Mouse (Mus musculus) adrenal gland, adult 8-10 months (tissue): Measurements from ENCODE around the gene Zscan21. TPM values are rescaled to one million over a fixed set of nuclear protein-coding genes. Genes with fewer than 3 reads are reported as not detected.

Source experiments
- DNase-seq: peaks from one replicate; pipeline ENCODE4 v3.0.0; 2022
- microRNA-seq, 2 experiments: library from miRNA; unstranded; fragments of <30 nt; microRNA quantifications; one replicate each; pipeline ENCODE4 v1.2.0; 2022
- total RNA-seq, 4 experiments: library from RNA; stranded (reverse); gene quantifications; 2 replicates each; pipeline ENCODE4 v1.2.4; 2022

Gene Zscan21
- total RNA-seq, 4 experiments from 2014 or later: 16.7 to 18.8 (median 17.1) TPM

GRCm38 (mm10) chr5:138118041-138118440 lies 1.3 kb downstream of the Zscan21 start:
- DNase-seq: no peak

- no peak for DNase-seq
Measured at GRCm38 (mm10) chr5:138132425-138133064, 15.8 kb downstream of the Zscan21 start.

- DNase-seq: no peak
Measured at GRCm38 (mm10) chr5:138137257-138137656, 20.6 kb downstream of the Zscan21 start.

- DNase-seq: no peak
Measured at GRCm38 (mm10) chr5:138137935-138138549, 21.3 kb downstream of the Zscan21 start.

DNA sequence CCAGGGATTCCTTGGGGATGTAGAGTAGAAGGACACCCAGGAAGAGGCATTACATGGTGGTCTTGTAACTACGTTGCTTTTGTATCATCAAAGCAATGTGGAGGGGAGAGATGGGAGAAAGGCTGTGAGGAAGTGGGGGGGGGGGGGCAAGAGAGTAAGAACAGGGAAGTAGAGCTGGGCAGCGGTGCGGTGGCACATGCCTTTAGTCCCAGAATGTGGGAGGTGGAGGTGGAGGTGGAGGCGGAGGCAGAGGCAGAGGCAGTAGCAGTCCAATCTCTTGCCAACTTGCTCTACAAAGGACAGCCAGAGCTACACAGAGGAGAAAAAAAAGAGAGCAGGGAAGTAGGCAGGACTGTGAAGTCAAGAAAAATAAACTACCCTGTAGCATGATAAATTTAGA lies 21.9 kb downstream of the Zscan21 start:
- no peak for DNase-seq

GRCm38 (mm10) chr5:138154390-138154789 lies 37.7 kb downstream of the Zscan21 start:
- no peak for DNase-seq

- DNase-seq: peak; percentile 89
Measured at GRCm38 (mm10) chr5:138155443-138155976, 38.8 kb downstream of the Zscan21 start, which contains the start of gene Zfp113. TSS of gene Zfp113 (minus strand) at chr5:138155744.

- no peak for DNase-seq
Measured at GRCm38 (mm10) chr5:138160224-138160762, 43.6 kb downstream of the Zscan21 start.

DNA sequence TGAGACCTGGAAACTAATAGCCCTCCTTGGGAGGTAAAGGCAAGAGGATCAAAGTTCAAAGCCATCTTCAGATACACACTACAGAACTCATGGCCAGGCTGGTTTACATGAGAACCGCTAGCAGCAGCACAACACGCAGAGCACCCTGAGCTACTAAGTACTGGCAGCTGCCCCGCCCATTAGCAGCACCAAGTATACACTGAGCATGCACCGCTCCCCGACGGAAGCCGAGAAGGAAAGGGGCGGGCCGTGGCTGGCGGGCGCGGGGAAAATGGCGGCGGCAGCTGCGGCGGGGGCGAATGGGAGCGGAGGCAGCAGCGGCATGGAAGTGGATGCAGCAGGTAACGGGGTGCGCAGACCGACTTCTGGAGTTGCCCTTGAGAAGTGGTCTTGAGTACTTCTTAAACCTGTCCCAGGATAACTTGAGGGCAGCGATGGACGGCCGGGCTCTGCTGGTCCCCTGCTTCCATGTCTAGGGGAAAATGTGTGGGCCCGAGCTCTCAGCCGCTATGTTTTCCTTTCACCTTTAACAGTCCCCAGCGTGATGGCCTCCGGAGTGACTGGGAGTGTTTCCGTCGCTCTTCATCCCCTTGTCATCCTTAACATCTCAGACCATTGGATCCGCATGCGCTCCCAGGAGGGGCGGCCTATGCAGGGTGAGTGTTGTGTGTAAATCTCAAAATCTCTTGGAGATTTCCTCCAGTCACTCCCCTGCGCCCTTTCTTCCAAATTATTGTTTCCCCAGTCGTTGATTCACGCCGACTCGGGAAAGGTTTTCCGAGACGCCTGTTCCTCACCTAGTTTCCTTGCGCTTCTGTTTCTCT lies 44.4 kb downstream of the Zscan21 start, which contains the start of gene Cops6:
Cops6 (plus strand) TSS at position 230 of the 824 bp plus-strand sequence.
- peak; percentile 91 for DNase-seq

- no peak for DNase-seq
Measured at GRCm38 (mm10) chr5:138163046-138163445, 46.3 kb downstream of the Zscan21 start.

GRCm38 (mm10) chr5:138163610-138164009 lies 46.9 kb downstream of the Zscan21 start:
- DNase-seq: no peak

DNA sequence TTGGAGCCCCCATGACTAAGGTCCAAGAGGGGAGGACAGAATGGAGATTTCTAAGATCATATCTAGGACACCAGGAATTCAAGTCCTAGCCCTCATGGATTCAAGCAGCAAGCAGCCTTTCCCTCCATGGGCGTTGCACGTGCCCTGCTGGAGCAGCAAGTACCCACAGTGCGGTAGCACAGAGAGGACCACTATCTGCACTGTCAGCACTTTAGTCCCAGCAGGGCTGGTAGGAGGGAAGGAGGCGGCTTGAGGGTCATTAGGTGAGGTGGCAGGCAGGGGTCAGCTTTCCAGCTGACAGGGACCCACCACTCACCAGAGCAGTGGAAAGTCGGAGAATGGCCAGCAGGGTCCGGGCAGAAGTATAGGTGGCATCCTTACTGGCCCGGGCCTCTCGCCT lies 48.9 kb downstream of the Zscan21 start:
- DNase-seq: no peak

- peak; percentile 96 for DNase-seq
Measured at GRCm38 (mm10) chr5:138170936-138171561, 54.3 kb downstream of the Zscan21 start.

- peak; percentile 98 for DNase-seq
Measured at GRCm38 (mm10) chr5:138171695-138172491, 55.2 kb downstream of the Zscan21 start, which contains the start of the genes Ap4m1 and Mcm7. TSS of gene Ap4m1 (plus strand) at chr5:138172002. TSS of gene Mcm7 (minus strand) at chr5:138172422.

- DNase-seq: no peak
Measured at GRCm38 (mm10) chr5:138173217-138173616, 56.5 kb downstream of the Zscan21 start.

Small RNAs within 50 kb of the gene (microRNA-seq; reads per million reads assigned to microRNA genes)
- 417 to 614 reads per million in 2 experiments for gene Mir106b
- gene Mir25: 148 to 166 reads per million in 2 experiments
- 1,124 to 2,099 reads per million in 2 experiments for gene Mir93

Other genes with a start within 250 kb of the Zscan21 start
- 1 to 10 TPM in 2 of 4 experiments, under 1 TPM in 1, not detected in 1; 0.93 to 3.2 (median 2.2) TPM for gene Pilrb2, start 245.1 kb upstream of the Zscan21 start, total RNA-seq
- under 1 TPM in 3 of 4 experiments, not detected in 1; 0.17 to 0.26 (median 0.22) TPM for gene Cyp3a13, start 195.3 kb upstream of the Zscan21 start, total RNA-seq
- gene Gjc3, start 153.8 kb upstream of the Zscan21 start, total RNA-seq: under 1 TPM; 0.14 to 0.71 (median 0.40) TPM
- gene Azgp1, start 135.4 kb upstream of the Zscan21 start, total RNA-seq: 1 to 10 TPM in 1 of 4 experiments, under 1 TPM in 2, not detected in 1; 0.73 to 1.0 (median 0.78) TPM
- not detected for gene Smok3a, start 95.6 kb upstream of the Zscan21 start, total RNA-seq
- not detected for gene Smok3b, start 95.5 kb upstream of the Zscan21 start, total RNA-seq
- not detected for gene Smok3c, start 63.7 kb upstream of the Zscan21 start, total RNA-seq
- gene Zkscan1, start 31.8 kb upstream of the Zscan21 start, total RNA-seq: 10 to 100 TPM; 39.6 to 51.4 (median 47.6) TPM
- 10 to 100 TPM; 12.9 to 18.5 (median 16.1) TPM for gene Zfp113, start 38.8 kb downstream of the Zscan21 start, total RNA-seq
- 100 to 1,000 TPM; 123 to 142 (median 139) TPM for gene Cops6, start 44.2 kb downstream of the Zscan21 start, total RNA-seq
- gene Ap4m1, start 55.1 kb downstream of the Zscan21 start, total RNA-seq: 10 to 100 TPM; 19.5 to 34.6 (median 27.6) TPM
- gene Mcm7, start 55.5 kb downstream of the Zscan21 start, total RNA-seq: 10 to 100 TPM; 26.2 to 40.7 (median 32.4) TPM
- 10 to 100 TPM; 42.4 to 62.7 (median 51.4) TPM for gene Taf6, start 70.5 kb downstream of the Zscan21 start, total RNA-seq
- gene Cnpy4, start 70.6 kb downstream of the Zscan21 start, total RNA-seq: 10 to 100 TPM; 23.8 to 34.5 (median 27.8) TPM
- 10 to 100 TPM; 10.4 to 15.0 (median 11.7) TPM for gene Mblac1, start 77.4 kb downstream of the Zscan21 start, total RNA-seq
- under 1 TPM; 0.14 to 0.91 (median 0.52) TPM for gene Nxpe5, start 109.0 kb downstream of the Zscan21 start, total RNA-seq
- gene Lamtor4, start 138.6 kb downstream of the Zscan21 start, total RNA-seq: 100 to 1,000 TPM in 2 of 4 experiments, 10 to 100 TPM in 2; 86.5 to 106 (median 99.5) TPM
- 10 to 100 TPM; 22.7 to 48.4 (median 37.4) TPM for gene BC037034, start 147.1 kb downstream of the Zscan21 start, total RNA-seq
- under 1 TPM in 2 of 4 experiments, not detected in 2; 0.17 to 0.38 TPM for gene Gal3st4, start 155.9 kb downstream of the Zscan21 start, total RNA-seq
- gene Gm43720, start 163.1 kb downstream of the Zscan21 start, total RNA-seq: not detected
- gene Gpc2, start 163.1 kb downstream of the Zscan21 start, total RNA-seq: 1 to 10 TPM in 2 of 4 experiments, under 1 TPM in 2; 0.38 to 1.3 (median 0.97) TPM
- under 1 TPM in 3 of 4 experiments, not detected in 1; 0.08 to 0.35 (median 0.09) TPM for gene Stag3, start 163.3 kb downstream of the Zscan21 start, total RNA-seq
- gene Pvrig, start 225.1 kb downstream of the Zscan21 start, total RNA-seq: under 1 TPM; 0.29 to 1.00 (median 0.50) TPM